Mouse (Mus musculus): ENCODE results near the gene Rad9b. TPM values are rescaled to one million over a fixed set of nuclear protein-coding genes. Genes with fewer than 3 reads are reported as not detected.

Gene Rad9b
- total RNA-seq, 2 experiments from 2014 or later, result 4.2 to 4.3 TPM

Other genes with a start within 250 kb of the Rad9b start
- gene Ccdc63, start 213.4 kb downstream of the Rad9b start, total RNA-seq (2021), result 1 to 10 TPM in 1 of 2 experiments, under 1 TPM in 1; 0.24 to 1.2 TPM
- 100 to 1,000 TPM; 170 to 190 TPM for gene Ppp1cc, start 196.0 kb downstream of the Rad9b start, total RNA-seq (2021)
- 1 to 10 TPM; 2.1 to 2.6 TPM for gene Hvcn1, start 147.4 kb downstream of the Rad9b start, total RNA-seq (2021)
- 10 to 100 TPM; 13.1 to 15.6 TPM for gene Tctn1, start 89.8 kb downstream of the Rad9b start, total RNA-seq (2021)
- 10 to 100 TPM; 22.8 to 24.1 TPM for gene Pptc7, start 69.9 kb downstream of the Rad9b start, total RNA-seq (2021)
- gene Vps29, start 136 bp upstream of the Rad9b start, total RNA-seq (2021), result 100 to 1,000 TPM; 224 to 239 TPM
- gene Gpn3, start 17.6 kb upstream of the Rad9b start, total RNA-seq (2021), result 10 to 100 TPM; 19.7 to 22.4 TPM
- 10 to 100 TPM; 70.1 to 77.5 TPM for gene Fam216a, start 18.1 kb upstream of the Rad9b start, total RNA-seq (2021)
- gene Arpc3, start 37.6 kb upstream of the Rad9b start, total RNA-seq (2021), result 100 to 1,000 TPM; 268 to 275 TPM
- gene Anapc7, start 67.5 kb upstream of the Rad9b start, total RNA-seq (2021), result 10 to 100 TPM; 34.9 to 35.3 TPM
- gene Atp2a2, start 148.0 kb upstream of the Rad9b start, total RNA-seq (2021), result 100 to 1,000 TPM; 618 to 632 TPM